Mouse (Mus musculus): ENCODE measurements around the gene Taar2.

DNA sequence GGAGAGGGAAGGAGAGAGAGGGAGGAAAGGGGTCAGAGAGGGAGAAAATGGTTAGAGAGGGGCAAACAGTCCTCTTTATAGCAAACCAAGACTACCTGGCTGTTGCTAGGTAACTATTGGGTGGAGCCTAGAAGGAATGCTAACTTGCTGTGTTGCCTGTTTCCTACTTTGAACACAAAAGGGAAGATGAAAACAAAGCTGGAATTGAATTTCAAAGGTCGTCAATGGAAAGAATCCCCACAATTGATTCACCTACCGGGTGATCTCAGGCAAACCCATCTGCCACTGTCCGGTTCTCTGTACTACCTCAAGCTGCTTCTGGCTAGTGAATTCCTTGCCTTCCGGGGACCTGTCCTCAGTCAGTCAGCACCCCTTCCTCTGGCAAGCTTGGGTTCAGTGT, 39.6 kb downstream of the Taar2 start:
- TF ChIP-seq ZC3H11A (IDR thresholded peaks at IDR 0.05; ENCODE audit: borderline replicate concordance, low read depth, low read length) (no peak), MAFK (IDR thresholded peaks at IDR 0.05; ENCODE audit: insufficient read depth, low read depth, low read length) (no peak), HCFC1 (IDR thresholded peaks at IDR 0.05; ENCODE audit: borderline replicate concordance, insufficient read depth, low read length) (no peak)
